Mouse (Mus musculus): ENCODE data around the gene C1rl.
"Not testable (repeated sequence)": the region's sequence is repeated elsewhere in the genome, so short reads cannot be mapped to it uniquely, and the experiment has no call there.

The C1rl gene

DNA sequence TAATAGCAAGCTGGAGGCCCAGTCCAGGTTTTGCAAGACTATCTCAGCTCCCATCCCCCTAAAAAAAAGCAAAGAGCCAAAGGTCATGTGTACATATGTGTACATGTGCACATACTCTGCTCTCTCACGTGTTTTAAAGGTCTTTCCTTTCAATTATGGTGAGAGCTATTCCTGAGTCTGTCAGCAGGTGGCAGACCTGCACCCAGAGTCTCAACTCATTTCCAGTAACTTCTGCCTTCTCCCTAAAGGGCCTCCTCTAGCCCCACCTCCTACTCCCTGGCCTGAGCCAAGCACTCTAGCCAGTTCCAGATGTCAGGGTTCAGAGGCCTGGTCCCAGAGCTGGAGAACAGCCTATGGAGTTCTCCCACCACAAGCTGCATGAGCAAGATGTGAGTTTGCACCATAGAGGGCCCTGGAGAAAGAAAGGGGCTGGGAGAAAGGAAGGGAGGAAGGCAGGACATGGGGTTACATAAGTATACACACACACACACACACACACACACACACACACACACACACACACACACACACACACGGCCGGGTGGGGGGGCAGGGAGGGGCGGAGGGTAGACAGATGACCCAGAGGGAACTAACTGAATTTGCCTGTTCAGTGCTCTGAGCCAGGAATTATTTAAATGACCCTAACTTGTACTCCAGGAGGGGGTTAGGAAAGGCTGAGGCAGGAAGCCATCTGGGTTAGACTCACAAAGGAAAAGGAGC is at the start of gene C1rl:
TSS of gene C1rl (plus strand) at position 272 of the 720 bp plus-strand sequence.
- in situ Hi-C loops (cut with MboI), result no loop called here

DNA sequence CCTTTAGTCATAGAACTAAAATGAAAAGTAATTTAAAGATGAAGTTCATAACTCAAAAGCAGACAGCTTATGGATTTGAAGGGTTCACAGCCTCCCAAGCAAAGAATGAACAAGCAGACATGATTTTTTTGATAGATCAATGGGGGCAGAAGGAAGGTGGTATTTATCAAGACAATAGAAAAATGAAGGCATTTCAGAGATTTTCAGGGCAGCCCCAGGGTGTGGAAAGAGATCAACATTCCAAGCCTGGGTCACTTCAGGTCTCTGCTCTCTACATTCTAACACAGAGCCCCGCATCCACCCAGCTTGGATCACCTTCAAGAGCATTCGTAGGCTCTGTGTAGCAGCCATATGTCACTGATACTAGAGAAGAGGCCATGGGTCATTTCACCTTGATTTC is 49.6 kb upstream of the C1rl start:
- in situ Hi-C loops (cut with MboI), result no loop called here

DNA sequence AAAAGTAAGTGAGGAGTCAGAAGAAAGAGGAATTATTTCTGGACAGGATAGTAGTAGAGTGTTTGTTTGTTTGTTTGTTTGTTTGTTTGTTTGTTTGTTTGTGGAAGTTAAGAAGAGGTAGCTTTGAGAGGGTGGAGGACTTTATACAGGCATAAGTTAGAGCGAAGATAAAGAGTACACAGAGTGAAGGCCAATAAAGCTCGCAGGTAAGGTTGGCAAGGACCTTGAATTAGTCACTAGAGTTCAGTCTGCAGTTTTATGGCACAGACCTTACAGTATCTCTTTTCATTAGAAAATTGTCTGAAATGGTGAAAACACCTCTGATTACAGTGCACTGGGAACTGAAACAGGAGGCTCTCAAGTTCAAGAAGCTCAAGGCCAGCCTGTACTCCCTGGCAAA is 46.9 kb upstream of the C1rl start:
- in situ Hi-C loops (cut with MboI), result no loop called here

DNA sequence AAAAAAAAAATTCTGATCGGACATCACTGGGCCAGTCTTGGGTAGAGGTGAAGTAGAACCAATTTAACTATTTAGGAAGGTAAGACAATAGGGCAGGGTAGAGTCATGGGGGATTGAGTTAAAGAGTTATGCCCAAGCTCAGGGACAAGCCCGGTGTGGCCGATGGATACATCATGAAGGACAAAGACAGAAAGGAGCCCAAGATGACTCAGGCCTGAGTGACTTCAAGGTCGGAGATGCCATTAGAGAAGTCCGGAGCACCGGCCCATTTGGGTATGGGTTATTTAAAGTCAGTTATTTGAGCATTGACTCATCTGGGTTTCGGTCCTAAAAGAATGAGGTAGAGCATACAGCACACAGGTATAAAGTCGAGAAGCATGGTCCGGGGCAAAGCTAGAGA is 46.5 kb upstream of the C1rl start:
- in situ Hi-C loops (cut with MboI), result no loop called here

GRCm38 (mm10) chr6:124447356-124447755 is 45.6 kb upstream of the C1rl start:
- in situ Hi-C loops (cut with MboI), result no loop called here

DNA sequence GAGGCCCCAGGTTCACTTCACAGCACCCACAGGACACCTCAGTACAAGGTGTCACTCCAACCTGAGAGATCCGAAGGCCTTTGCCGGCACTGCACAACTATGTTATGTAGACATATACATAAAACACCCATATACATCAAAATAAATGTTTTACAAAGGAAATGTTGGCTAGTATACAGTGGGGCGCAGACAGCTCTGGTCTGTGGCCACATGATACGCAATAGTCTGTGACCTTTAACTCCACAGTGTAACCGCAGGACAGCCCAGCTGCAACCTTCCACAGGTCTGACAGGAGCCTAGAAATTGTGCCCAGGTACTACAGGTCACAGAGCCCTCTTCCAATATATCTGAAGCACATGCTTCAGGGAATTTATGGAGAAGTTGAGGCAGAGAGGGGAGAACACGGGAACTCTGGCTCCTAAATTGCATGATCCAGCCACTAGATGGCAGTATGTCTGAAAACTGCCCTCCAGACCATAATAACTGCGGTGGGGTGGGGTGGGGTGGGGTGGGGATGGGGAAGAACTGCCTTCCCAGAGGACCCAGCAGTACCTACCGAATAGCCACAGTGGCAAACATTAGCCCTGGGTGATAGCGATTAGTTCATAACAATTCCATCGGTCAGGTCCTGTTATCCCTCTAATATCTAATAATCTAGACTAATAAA is 44.6 kb upstream of the C1rl start:
- in situ Hi-C loops (cut with MboI), result no loop called here

- in situ Hi-C loops (cut with MboI), result no loop called here
Measured at GRCm38 (mm10) chr6:124448959-124449667, 43.8 kb upstream of the C1rl start.

DNA sequence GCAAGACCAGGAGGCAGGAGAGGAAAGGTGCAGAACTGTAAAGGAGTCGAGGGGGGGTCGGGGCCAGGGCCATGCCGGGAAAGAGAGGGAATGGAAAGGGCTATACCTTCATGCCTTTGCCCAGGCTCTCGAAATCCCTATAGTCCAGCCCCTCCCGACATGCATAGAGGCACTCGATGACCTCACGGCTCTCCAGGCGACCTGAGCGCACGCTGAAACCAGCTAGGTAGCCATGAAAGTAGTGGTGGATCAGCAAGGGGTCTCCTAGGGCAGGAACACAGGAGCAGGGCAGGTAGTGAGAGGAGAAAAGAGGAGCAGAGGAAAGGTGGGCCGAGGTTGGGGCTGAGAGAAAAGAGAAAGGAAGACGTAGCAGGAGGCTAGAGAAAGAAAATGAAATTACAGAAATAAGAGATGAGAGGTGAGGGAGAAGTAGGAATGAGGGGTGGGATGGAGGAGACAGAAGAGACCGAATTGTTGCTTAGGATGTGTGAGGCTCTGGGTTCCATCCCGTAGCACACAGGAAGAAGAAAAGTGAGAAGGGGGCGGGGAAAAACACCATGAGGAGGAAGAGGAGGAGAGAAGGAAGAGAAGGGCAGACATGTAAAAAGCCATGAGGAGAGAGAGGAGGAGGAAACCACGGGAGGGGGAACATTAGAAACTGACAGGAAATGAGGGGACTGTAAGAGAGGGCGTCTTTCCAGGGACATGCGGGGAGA is 43.1 kb upstream of the C1rl start:
- in situ Hi-C loops (cut with MboI), result no loop called here

GRCm38 (mm10) chr6:124451995-124452394 is 40.9 kb upstream of the C1rl start:
- in situ Hi-C loops (cut with MboI), result no loop called here

DNA sequence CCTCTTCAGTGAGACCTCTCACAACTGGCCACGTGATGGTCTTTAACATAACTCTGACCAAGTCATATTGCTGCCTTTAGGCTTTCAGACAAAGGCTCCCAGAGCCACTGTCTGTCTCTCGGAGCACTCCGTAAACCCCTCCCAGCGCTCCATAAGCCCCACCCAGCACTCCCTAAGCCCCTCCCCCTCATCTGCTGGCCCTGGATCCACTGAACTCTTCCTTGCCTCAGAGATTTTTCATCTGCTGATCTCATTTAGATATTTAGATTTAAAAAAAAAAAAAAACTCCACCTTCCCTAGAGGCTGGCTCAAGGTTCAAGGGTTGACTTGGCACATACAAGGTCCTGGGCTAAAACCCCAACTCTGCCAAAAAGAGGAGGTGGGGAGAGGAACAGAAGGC is 39.2 kb upstream of the C1rl start:
- in situ Hi-C loops (cut with MboI), result no loop called here

- in situ Hi-C loops (cut with MboI), result no loop called here
Measured at GRCm38 (mm10) chr6:124456243-124456642, 36.7 kb upstream of the C1rl start.

DNA sequence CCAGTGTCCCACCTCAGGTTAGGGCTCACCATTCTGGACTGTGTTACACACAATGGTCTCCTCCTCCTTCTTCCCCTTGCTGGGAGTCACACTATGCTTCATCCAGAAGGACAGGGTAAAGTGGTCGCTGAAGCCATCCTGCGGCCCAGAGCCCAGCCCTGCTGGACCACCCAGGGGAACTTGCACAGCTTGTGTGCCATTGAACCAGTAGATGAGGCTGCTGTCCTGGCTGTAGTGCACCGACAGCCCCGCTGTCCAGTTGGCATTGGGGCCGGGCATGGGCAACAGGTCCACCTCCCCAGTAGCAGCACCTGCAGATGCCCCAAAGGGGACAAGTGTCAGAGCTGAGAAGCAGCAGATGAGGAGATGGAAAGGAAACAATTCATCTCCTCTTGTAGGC is 35.1 kb upstream of the C1rl start:
- in situ Hi-C loops (cut with MboI), result no loop called here

GRCm38 (mm10) chr6:124458505-124458904 is 34.4 kb upstream of the C1rl start:
- in situ Hi-C loops (cut with MboI), result no loop called here

DNA sequence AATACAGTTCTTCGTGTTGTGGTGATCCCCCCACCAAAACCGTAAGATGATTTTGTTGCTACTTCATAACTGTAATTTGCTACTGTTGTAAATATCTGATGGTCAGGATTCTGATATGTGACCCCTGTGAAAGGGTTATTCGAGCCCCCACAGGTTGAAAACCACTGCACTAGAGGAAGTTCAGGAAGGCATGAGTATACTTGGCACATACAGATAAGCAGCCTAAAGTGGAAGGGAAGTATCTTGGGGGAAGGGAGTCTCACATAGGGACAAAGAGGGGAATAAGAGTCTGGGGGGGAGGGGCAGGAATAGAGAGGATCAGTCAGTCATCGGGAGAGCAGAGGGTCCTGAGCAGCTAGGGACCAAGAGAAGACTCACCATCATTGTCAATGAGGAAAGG is 33.5 kb upstream of the C1rl start:
- in situ Hi-C loops (cut with MboI), result no loop called here

- in situ Hi-C loops (cut with MboI), result no loop called here
Measured at GRCm38 (mm10) chr6:124463881-124464291, 29.0 kb upstream of the C1rl start.

- in situ Hi-C loops (cut with MboI), result no loop called here
Measured at GRCm38 (mm10) chr6:124464305-124465271, 28.3 kb upstream of the C1rl start, which contains the start of gene Clstn3. Gene Clstn3, minus strand, starts transcription at chr6:124464794.

GRCm38 (mm10) chr6:124465299-124465698 is 27.6 kb upstream of the C1rl start:
- in situ Hi-C loops (cut with MboI), result no loop called here

DNA sequence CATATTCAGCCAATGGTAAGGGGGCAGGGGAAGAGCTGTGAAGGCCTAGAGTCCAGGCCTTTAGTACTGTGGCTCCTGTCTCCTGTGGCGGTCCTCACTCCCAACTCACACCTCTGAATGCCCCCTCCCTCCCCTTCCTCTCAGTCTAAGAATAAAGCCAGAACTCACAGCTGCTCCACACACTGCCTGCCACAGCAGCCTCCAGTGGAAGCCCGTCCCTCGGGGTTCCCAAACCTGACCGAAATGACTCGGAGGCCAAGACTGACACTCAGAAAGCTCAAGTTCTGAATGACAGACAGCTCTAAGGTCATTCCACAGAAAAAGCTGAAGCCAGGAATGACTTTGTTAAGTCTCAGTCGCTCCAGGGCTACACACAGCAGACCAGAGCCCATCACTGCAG is 27.2 kb upstream of the C1rl start:
- in situ Hi-C loops (cut with MboI), result no loop called here

- in situ Hi-C loops (cut with MboI), result no loop called here
Measured at GRCm38 (mm10) chr6:124471121-124471520, 21.8 kb upstream of the C1rl start.

GRCm38 (mm10) chr6:124471783-124472638 is 20.9 kb upstream of the C1rl start:
- in situ Hi-C loops (cut with MboI), result not testable (repeated sequence)

Measured in mature B cell (primary cell).